Mouse (Mus musculus): ENCODE results near the gene Fdx1.

DNA sequence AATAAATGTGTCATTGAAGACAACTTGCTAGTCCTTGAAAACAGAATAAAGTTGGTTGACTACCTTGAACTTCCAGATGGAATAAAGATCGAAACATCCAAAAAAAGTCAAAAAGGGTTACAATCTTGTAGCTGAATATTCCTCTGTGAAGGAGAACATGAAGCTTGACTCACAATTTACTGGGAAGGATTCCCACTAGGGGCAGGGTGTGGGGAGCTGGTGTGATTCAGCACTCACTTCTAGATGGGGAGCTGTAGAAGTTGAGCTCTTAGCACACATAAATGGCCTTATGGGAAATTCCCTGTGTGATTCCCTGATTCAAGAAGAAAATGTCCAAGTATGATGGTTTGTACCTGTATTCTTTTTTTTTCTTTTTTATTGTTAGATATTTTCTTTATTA is 49.0 kb upstream of the Fdx1 start:
- TF ChIP-seq CTCF (IDR thresholded peaks at IDR 0.05; ENCODE audit: control insufficient read depth, insufficient read depth, insufficient replicate concordance, low read depth, low read length), result no peak
- no peak for TF ChIP-seq POLR2A (IDR thresholded peaks at IDR 0.05; ENCODE audit: control insufficient read depth, low read depth, low read length)

Data from testis, adult 2 months (tissue).